Mouse (Mus musculus): ENCODE results near the gene Olfr1393.

The Olfr1393 gene

GRCm38 (mm10) chr11:49278222-49278621 lies at the start of gene Olfr1393:
Gene Olfr1393, plus strand, starts transcription at chr11:49278304.
- DNase-seq: no peak

- no peak for DNase-seq
Observed at GRCm38 (mm10) chr11:49232781-49233180, 45.3 kb upstream of the Olfr1393 start.

GRCm38 (mm10) chr11:49235459-49236207 lies 42.5 kb upstream of the Olfr1393 start:
- no peak for DNase-seq

GRCm38 (mm10) chr11:49236891-49237290 lies 41.2 kb upstream of the Olfr1393 start:
- DNase-seq: no peak

GRCm38 (mm10) chr11:49237532-49237931 lies 40.6 kb upstream of the Olfr1393 start:
- no peak for DNase-seq

GRCm38 (mm10) chr11:49240310-49240709 lies 37.8 kb upstream of the Olfr1393 start:
- DNase-seq: no peak

- no peak for DNase-seq
Observed at GRCm38 (mm10) chr11:49240874-49241273, 37.2 kb upstream of the Olfr1393 start.

- no peak for DNase-seq
Observed at GRCm38 (mm10) chr11:49241471-49241870, 36.6 kb upstream of the Olfr1393 start.

- no peak for DNase-seq
Observed at GRCm38 (mm10) chr11:49242944-49243626, 35.0 kb upstream of the Olfr1393 start.

GRCm38 (mm10) chr11:49243727-49244594 lies 34.1 kb upstream of the Olfr1393 start, which contains the start of gene Mgat1:
Gene Mgat1, plus strand, starts transcription at chr11:49244191.
- peak; percentile 95 for DNase-seq

- no peak for DNase-seq
Observed at GRCm38 (mm10) chr11:49244595-49244930, 33.5 kb upstream of the Olfr1393 start.

- DNase-seq: peak; percentile 60
Observed at GRCm38 (mm10) chr11:49245176-49245575, 32.9 kb upstream of the Olfr1393 start.

- DNase-seq: no peak
Observed at GRCm38 (mm10) chr11:49245634-49246415, 32.3 kb upstream of the Olfr1393 start.

- DNase-seq: no peak
Observed at GRCm38 (mm10) chr11:49246523-49246922, 31.6 kb upstream of the Olfr1393 start.

- DNase-seq: no peak
Observed at GRCm38 (mm10) chr11:49247255-49247654, 30.8 kb upstream of the Olfr1393 start.

GRCm38 (mm10) chr11:49248226-49248973 lies 29.7 kb upstream of the Olfr1393 start:
- no peak for DNase-seq

GRCm38 (mm10) chr11:49248974-49249700 lies 29.0 kb upstream of the Olfr1393 start:
- DNase-seq: no peak

- DNase-seq: peak; percentile 49
Observed at GRCm38 (mm10) chr11:49249811-49250421, 28.2 kb upstream of the Olfr1393 start.

GRCm38 (mm10) chr11:49250422-49251379 lies 27.4 kb upstream of the Olfr1393 start:
- DNase-seq: peak; percentile 94
